Mouse (Mus musculus) cortical plate, adult 2 months (tissue): ENCODE data around the gene Plekha6.

Experiments used
- CTCF ChIP-seq: fragments of 200-500 bp; IDR thresholded peaks from 2 replicates; pipeline ENCODE4 v1.5.1; 2011; ENCODE audit warnings: mild to moderate bottlenecking, control low read depth, low read length; ENCODE audit not compliant: insufficient read depth; ENCODE audit errors: extremely low read depth
- POLR2A ChIP-seq: fragments of 200-500 bp; IDR thresholded peaks from 2 replicates; pipeline ENCODE4 v1.6.1; 2011; ENCODE audit warnings: mild to moderate bottlenecking, low read length, control low read depth; ENCODE audit not compliant: insufficient read depth; ENCODE audit errors: extremely low read depth

GRCm38 (mm10) chr1:133244668-133245067 lies 80.7 kb downstream of the Plekha6 start:
- TF ChIP-seq CTCF: no peak
- TF ChIP-seq POLR2A: no peak
